Mouse (Mus musculus) kidney, adult 2 months (tissue): ENCODE results near the gene Slc16a13. TPM values are rescaled to one million over a fixed set of nuclear protein-coding genes. Genes with fewer than 3 reads are reported as not detected.
A peak's percentile ranks its signal among the peaks of the same experiment; 100 is the strongest.

ENCODE experiments used
- DNase-seq: peaks from one replicate; pipeline ENCODE4 v3.0.0; 2021
- H3K27ac ChIP-seq: fragments of 200-500 bp; 2 replicates; pipeline ENCODE4 v1.5.1; 2012; ENCODE audit warnings: low read depth, low read length, control low read depth, inconsistent platforms; ENCODE audit not compliant: insufficient read depth
- H3K27me3 ChIP-seq: fragments of 200-500 bp; replicated peaks from 2 replicates; pipeline ENCODE4 v1.6.1; 2012; ENCODE audit warnings: mild to moderate bottlenecking, moderate library complexity, low read length, inconsistent platforms; ENCODE audit not compliant: control insufficient read depth, insufficient read depth
- H3K36me3 ChIP-seq: fragments of 200-500 bp; 2 replicates; pipeline ENCODE4 v1.6.1; 2012; ENCODE audit warnings: mild to moderate bottlenecking, moderate library complexity, low read length, inconsistent platforms; ENCODE audit not compliant: control insufficient read depth, insufficient read depth
- H3K4me1 ChIP-seq: fragments of 200-500 bp; 2 replicates; pipeline ENCODE4 v1.6.1; 2011; ENCODE audit warnings: low read length; ENCODE audit not compliant: control insufficient read depth, insufficient read depth
- H3K4me3 ChIP-seq: fragments of 200-500 bp; 2 replicates; pipeline ENCODE4 v1.5.1; 2011; ENCODE audit warnings: mild to moderate bottlenecking, low read depth, low read length, control low read depth; ENCODE audit not compliant: insufficient read depth
- CTCF ChIP-seq: fragments of 200-500 bp; conservative IDR thresholded peaks from 2 replicates; pipeline ENCODE4 v1.5.1; 2011; ENCODE audit warnings: low read depth, mild to moderate bottlenecking, control low read depth, low read length, moderate library complexity, mixed read lengths; ENCODE audit not compliant: insufficient read depth, insufficient read length
- POLR2A ChIP-seq: fragments of 200-500 bp; IDR thresholded peaks from one replicate; pipeline ENCODE4 v1.6.1; 2011; ENCODE audit warnings: low read depth, low read length, control low read depth
- WGBS: fragments of 180-500 bp; shearing (Covaris S2); methylation state at CpG from one replicate; pipeline ENCODE4 v1.1.7; 2018; 5-methylcytosine and 5-hydroxymethylcytosine counted together
- polyA plus RNA-seq: library from polyadenylated mRNA; depleted of rRNA; stranded (reverse); fragments of >200 nt; gene quantifications from 2 replicates; pipeline ENCODE4 v1.2.3, GENCODE M21; 2012

Slc16a13 gene
- polyA plus RNA-seq, 1 experiment = 44.0 TPM

DNA sequence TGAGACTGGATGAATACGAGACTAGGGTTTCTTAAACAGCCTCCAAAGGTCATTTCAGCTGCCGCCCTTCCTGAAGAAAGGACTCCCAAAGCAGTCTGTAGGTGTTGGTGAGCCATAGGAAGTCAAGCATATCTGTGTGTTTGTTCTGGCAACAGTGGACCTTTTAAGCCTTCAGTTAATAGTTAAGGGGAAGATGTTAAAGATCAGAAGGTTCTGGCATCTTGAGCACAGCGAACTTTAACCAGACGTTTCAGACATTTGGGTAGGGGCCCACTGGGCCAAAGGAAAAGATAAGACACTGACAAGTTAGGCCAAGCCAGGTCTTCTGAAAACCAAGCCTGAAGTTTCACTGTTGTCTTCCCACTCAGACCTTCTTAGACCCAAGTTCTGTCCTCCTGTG lies 2.8 kb downstream of the Slc16a13 start:
- Histone ChIP-seq H3K27ac (peak overlapping the region; percentile 93), H3K36me3 (no peaks in the 10 kb centered on the region; the same call in 1 of the 2 replicates), H3K27me3 (no peaks in the 10 kb centered on the region), H3K4me3 (no peak overlapping the region), H3K4me1 (peaks cover 32% of the 10 kb centered on the region)
- WGBS = 41% methylated on average over 4 of the region's 4 CpGs
- TF ChIP-seq CTCF = no peak
- peak; percentile 90 for DNase-seq

DNA sequence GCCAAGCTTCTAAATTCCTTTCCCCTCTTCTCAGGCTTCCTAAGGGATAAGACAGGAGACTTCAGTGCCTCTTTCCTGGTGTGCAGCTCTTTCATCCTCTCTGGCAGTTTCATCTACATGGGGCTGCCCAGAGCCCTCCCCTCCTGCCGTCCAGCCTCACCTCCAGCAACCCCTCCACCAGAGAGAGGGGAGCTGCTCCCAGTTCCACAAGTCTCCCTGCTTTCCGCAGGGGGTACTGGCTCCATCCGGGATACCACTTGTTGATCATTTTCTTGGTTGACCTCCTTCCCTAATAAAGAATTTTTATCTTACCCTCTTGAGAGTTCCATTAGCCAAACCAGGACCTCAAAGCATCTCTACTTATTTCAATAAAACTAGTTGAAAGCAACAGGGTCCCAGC lies 4.8 kb downstream of the Slc16a13 start:
- H3K4me3 ChIP-seq = no peak overlapping the region
- no peak for TF ChIP-seq CTCF
- no peak for DNase-seq
- H3K27ac ChIP-seq = no peak overlapping the region
- WGBS = 65% methylated on average over 3 of the region's 3 CpGs
- H3K27me3 ChIP-seq = no peaks in the 10 kb centered on the region
- no peaks in the 10 kb centered on the region; the same call in 1 of the 2 replicates for H3K36me3 ChIP-seq
- H3K4me1 ChIP-seq = peaks cover 36% of the 10 kb centered on the region

DNA sequence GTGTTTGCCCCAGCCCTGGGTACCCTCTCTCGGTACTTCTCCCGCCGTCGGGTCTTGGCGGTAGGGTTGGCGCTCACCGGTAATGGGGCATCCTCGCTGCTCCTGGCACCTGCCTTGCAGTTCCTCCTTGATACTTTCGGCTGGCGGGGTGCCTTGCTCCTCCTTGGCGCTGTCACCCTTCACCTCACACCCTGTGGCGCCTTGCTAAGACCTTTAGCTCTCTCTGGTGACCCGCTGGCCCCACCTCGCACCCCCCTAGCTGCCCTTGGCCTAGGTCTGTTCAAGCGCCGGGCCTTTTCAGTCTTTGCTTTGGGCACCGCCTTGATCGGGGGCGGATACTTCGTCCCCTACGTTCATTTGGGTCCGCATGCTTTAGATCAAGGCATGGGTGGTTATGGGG lies 5.6 kb downstream of the Slc16a13 start:
- H3K27me3 ChIP-seq = no peaks in the 10 kb centered on the region
- no peak overlapping the region for H3K4me3 ChIP-seq
- H3K4me1 ChIP-seq = peaks cover 36% of the 10 kb centered on the region
- no peak overlapping the region for H3K27ac ChIP-seq
- DNase-seq = peak; percentile 75
- H3K36me3 ChIP-seq = no peaks in the 10 kb centered on the region; the same call in 1 of the 2 replicates
- WGBS = 49% methylated on average over 22 of the region's 22 CpGs
- peak; percentile 11 for TF ChIP-seq POLR2A
- no peak for TF ChIP-seq CTCF

DNA sequence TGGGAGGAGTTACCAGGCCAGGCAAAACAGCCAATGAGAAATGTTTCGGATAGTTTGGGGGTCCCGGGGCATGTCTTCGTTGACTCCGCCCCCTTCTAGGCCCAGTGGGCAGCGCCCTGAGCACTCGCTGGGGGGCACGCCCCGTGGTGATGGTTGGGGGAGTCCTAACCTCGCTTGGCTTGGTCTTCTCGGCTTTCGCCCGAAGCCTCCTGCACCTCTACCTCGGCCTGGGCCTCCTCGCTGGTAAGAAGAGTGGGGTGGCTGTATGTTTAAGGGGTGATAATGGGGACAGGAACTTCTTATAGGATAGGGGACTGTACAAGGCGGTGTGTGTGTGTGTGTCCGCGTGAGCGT lies 6.0 kb downstream of the Slc16a13 start:
- H3K4me1 ChIP-seq = peaks cover 36% of the 10 kb centered on the region
- no peaks in the 10 kb centered on the region; the same call in 1 of the 2 replicates for H3K36me3 ChIP-seq
- WGBS = 33% methylated on average over 18 of the region's 18 CpGs
- H3K4me3 ChIP-seq = no peak overlapping the region
- H3K27ac ChIP-seq = peak overlapping the region; percentile 42
- DNase-seq = no peak
- TF ChIP-seq POLR2A = no peak
- TF ChIP-seq CTCF = no peak
- no peaks in the 10 kb centered on the region for H3K27me3 ChIP-seq

DNA sequence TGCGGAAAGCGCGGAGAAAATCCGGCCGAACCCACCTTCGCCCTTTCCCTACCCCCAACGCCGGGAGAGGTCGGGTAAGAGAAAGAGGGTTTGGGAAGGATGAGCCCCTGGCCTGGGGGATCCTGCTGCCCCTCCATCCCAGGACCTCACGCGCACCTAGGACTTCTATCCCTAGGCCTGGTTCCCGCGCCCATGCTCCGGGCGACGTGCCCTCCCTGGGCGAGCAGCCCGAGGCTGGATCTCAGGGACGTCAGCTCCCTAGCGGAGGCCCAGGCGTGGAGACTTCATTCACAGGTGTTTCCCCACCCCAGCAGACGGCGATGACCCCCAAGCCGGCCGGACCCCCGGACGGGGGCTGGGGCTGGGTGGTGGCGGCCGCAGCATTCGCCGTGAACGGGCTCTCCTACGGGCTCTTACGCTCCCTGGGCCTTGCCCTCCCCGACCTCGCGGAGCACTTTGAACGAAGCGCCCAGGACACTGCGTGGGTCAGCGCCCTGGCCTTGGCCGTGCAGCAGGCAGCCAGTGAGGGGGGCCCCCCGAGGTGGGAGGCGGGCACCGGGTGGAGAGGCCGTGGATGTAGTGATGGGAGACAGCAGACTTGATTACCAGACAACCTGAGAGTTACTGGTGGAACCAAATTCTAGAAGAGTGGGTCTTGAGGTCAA lies 6.5 kb downstream of the Slc16a13 start:
- Histone ChIP-seq H3K4me1 (peaks cover 36% of the 10 kb centered on the region), H3K27ac (peak overlapping the region; percentile 42), H3K36me3 (no peaks in the 10 kb centered on the region; the same call in 1 of the 2 replicates), H3K4me3 (peak overlapping the region; percentile 32), H3K27me3 (no peaks in the 10 kb centered on the region)
- peak; percentile 89 for DNase-seq
- TF ChIP-seq CTCF (no peak), POLR2A (no peak)
- 7% methylated on average over 46 of the region's 46 CpGs for WGBS

DNA sequence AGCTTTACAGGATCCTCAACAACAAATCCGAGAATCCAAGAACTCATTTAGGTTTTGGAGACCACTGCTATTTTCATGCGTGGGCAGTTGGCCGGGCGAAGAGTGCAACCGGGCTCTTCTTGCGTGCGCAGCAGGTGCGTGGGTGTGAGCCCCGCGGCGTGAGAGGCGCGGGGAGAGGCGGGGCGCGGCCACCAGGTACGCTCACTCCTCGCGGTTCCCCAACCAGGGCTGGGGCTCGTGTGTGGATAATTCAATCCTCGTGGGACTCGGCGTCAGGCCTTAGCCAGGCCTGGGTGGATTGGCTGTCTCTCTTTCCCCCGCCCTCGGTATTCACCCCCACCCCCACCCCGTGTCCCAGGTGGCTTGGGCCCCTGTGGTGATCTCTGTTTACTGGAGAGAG lies 7.1 kb downstream of the Slc16a13 start:
- Histone ChIP-seq H3K4me3 (peak overlapping the region; percentile 32), H3K36me3 (no peaks in the 10 kb centered on the region; the same call in 1 of the 2 replicates), H3K4me1 (peaks cover 35% of the 10 kb centered on the region), H3K27me3 (no peaks in the 10 kb centered on the region), H3K27ac (peak overlapping the region; percentile 1; the same call in 1 of the 2 replicates)
- no peak for TF ChIP-seq CTCF
- no peak for TF ChIP-seq POLR2A
- WGBS = 11% methylated on average over 26 of the region's 26 CpGs
- no peak for DNase-seq

DNA sequence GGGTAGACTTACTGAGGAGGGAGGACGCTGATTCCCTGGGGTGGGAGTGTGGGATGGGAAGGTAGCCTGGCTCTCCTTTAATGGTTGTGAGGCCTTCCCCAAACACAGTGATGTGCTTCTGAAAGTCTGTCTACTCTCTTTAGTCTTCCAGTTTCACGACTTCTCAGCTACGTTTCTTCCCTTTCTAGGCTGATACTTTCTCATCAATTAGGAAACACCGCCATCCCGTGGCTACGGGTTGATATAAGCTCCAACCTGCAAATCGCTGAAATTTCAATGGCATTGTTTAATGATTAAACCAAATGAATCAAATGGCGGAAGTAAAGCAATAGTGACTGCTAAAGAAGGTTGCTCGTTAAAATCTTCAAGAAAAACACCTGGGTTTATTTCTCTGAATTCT lies 8.0 kb downstream of the Slc16a13 start:
- H3K4me3 ChIP-seq = no peak overlapping the region
- peaks cover 28% of the 10 kb centered on the region for H3K4me1 ChIP-seq
- no peaks in the 10 kb centered on the region; the same call in 1 of the 2 replicates for H3K36me3 ChIP-seq
- WGBS = 7% methylated on average over 9 of the region's 9 CpGs
- TF ChIP-seq CTCF = peak; percentile 49
- TF ChIP-seq POLR2A = no peak
- no peaks in the 10 kb centered on the region for H3K27me3 ChIP-seq
- DNase-seq = peak; percentile 92
- peak overlapping the region; percentile 65 for H3K27ac ChIP-seq

DNA sequence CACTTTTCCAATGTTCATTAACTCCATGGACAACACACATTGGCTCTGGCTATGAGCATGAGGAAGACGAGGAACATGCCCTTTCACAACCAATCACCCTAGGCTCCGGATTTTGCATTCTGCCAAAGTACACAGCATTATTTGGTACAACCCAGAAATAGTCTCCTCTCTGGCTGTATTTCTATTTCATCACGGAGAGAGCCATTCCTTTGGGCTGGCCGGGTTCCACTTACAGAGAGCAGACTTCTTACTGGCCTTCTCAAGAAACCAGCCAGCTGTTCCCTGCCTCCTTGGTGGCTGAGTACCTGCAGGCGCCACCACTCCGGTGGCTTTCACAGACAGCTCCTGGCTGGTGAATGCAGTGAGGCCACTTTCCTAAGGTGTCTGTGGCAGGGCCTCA lies 8.4 kb downstream of the Slc16a13 start, which contains the start of gene Slc16a11:
Gene Slc16a11, plus strand, starts transcription at position 330 of the 400 bp plus-strand sequence.
- H3K27me3 ChIP-seq = no peaks in the 10 kb centered on the region
- 44% methylated on average over 6 of the region's 6 CpGs for WGBS
- H3K4me3 ChIP-seq = no peak within 1 kb of the TSS
- TF ChIP-seq POLR2A = no peak
- no peak for TF ChIP-seq CTCF
- peak within 1 kb of the TSS; percentile 65 for H3K27ac ChIP-seq
- H3K36me3 ChIP-seq = no peaks in the 10 kb centered on the region; the same call in 1 of the 2 replicates
- peaks cover 24% of the 10 kb centered on the region for H3K4me1 ChIP-seq
- no peak for DNase-seq
